Mouse (Mus musculus) stomach, postnatal 0 days (tissue): Measurements from ENCODE around the gene Msh3. TPM values are rescaled to one million over a fixed set of nuclear protein-coding genes. Genes with fewer than 3 reads are reported as not detected.
A peak's percentile ranks its signal among the peaks of the same experiment; 100 is the strongest.

Experiments
- ATAC-seq: fragments of 200-750 bp; cut with Nextera tagmentation; 2 replicates; pipeline ENCODE4 v1.8.0; 2017; ENCODE audit not compliant: low FRiP score, low TSS enrichment
- DNase-seq: peaks from one replicate; pipeline ENCODE4 v3.0.0-alpha.2; 2016; ENCODE audit warnings: low spot score
- H3K27ac ChIP-seq: fragments of 300-500 bp; sonication (generic); replicated peaks from 2 replicates; pipeline ENCODE4 v1.5.1; 2014; ENCODE audit warnings: mild to moderate bottlenecking, control low read depth
- H3K27me3 ChIP-seq: fragments of 300-500 bp; sonication (generic); 2 replicates; pipeline ENCODE4 v1.6.1; 2014; ENCODE audit warnings: low read length; ENCODE audit not compliant: control insufficient read depth, insufficient read depth
- H3K36me3 ChIP-seq: fragments of 300-500 bp; sonication (generic); 2 replicates; pipeline ENCODE4 v1.6.1; 2014; ENCODE audit warnings: low read length, mixed read lengths; ENCODE audit not compliant: control insufficient read depth, insufficient read depth
- H3K4me1 ChIP-seq: fragments of 300-500 bp; sonication (generic); replicated peaks from 2 replicates; pipeline ENCODE4 v1.6.1; 2014; ENCODE audit warnings: antibody characterized with exemption; ENCODE audit not compliant: control insufficient read depth, insufficient read depth
- H3K4me2 ChIP-seq: fragments of 300-500 bp; sonication (generic); replicated peaks from 2 replicates; pipeline ENCODE4 v1.6.1; 2014; ENCODE audit warnings: low read depth, mild to moderate bottlenecking, control low read depth, moderate library complexity
- H3K4me3 ChIP-seq: fragments of 300-500 bp; sonication (generic); 2 replicates; pipeline ENCODE4 v1.5.1; 2014; ENCODE audit warnings: low read depth, low read length, control low read depth
- H3K9ac ChIP-seq: fragments of 300-500 bp; sonication (generic); 2 replicates; pipeline ENCODE4 v1.6.1; 2014; ENCODE audit warnings: mild to moderate bottlenecking, low read length, control low read depth, mixed read lengths
- H3K9me3 ChIP-seq: fragments of 300-500 bp; sonication (generic); 2 replicates; pipeline ENCODE4 v1.6.1; 2016; ENCODE audit warnings: low read length; ENCODE audit not compliant: control insufficient read depth
- CTCF ChIP-seq: IDR thresholded peaks from 2 replicates; pipeline ENCODE4 v1.5.1; 2016; ENCODE audit warnings: antibody characterized with exemption, low read depth, mild to moderate bottlenecking, moderate library complexity
- EP300 ChIP-seq: optimal IDR thresholded peaks from 2 replicates; pipeline ENCODE3; 2016; ENCODE audit warnings: antibody characterized with exemption
- WGBS: fragments of 180-500 bp; shearing (Covaris S2); extraction: QIAGEN DNeasy Blood & Tissue Kit; methylation state at CpG from one replicate; pipeline ENCODE4 v1.1.7; 2014; 5-methylcytosine and 5-hydroxymethylcytosine counted together
- polyA plus RNA-seq: library from polyadenylated mRNA; unstranded; fragments of >200 nt; fragmentation: Nextera tagmentation; extraction: Ambion mirVana; gene quantifications from 2 replicates; pipeline ENCODE4 v1.2.1, GENCODE M21; 2015

Gene Msh3
- polyA plus RNA-seq, 1 experiment from 2014 or later: 8.3 TPM

- TF ChIP-seq CTCF (peak; percentile 27; the same call in 1 of the 2 replicates), EP300 (no peak)
- Histone ChIP-seq H3K9ac (no peak overlapping the region), H3K36me3 (peaks cover 3% of the 10 kb centered on the region; the same call in 1 of the 2 replicates), H3K9me3 (no peaks in the 10 kb centered on the region), H3K4me3 (no peak overlapping the region), H3K4me2 (no peak overlapping the region), H3K27me3 (no peaks in the 10 kb centered on the region), H3K27ac (no peak overlapping the region), H3K4me1 (no peaks in the 10 kb centered on the region)
- ATAC-seq: no peak
- no peak for DNase-seq
- WGBS: 75% methylated on average over 6 of the region's 6 CpGs
Observed at GRCm38 (mm10) chr13:92337773-92338462, 16.9 kb downstream of the Msh3 start.

- Histone ChIP-seq H3K9ac (no peak overlapping the region), H3K27me3 (no peaks in the 10 kb centered on the region), H3K27ac (no peak overlapping the region), H3K4me1 (no peaks in the 10 kb centered on the region), H3K9me3 (no peaks in the 10 kb centered on the region), H3K4me3 (no peak overlapping the region), H3K4me2 (no peak overlapping the region), H3K36me3 (peaks cover 3% of the 10 kb centered on the region; the same call in 1 of the 2 replicates)
- 86% methylated on average over 1 of the region's 1 CpGs for WGBS
- TF ChIP-seq CTCF: no peak
- no peak for TF ChIP-seq EP300
- no peak for ATAC-seq
- no peak for DNase-seq
Observed at GRCm38 (mm10) chr13:92336857-92337256, 17.9 kb downstream of the Msh3 start.

- 85% methylated on average over 15 of the region's 15 CpGs for WGBS
- Histone ChIP-seq H3K27ac (no peak overlapping the region), H3K9me3 (no peaks in the 10 kb centered on the region), H3K27me3 (no peaks in the 10 kb centered on the region), H3K9ac (no peak overlapping the region), H3K36me3 (0 out of 2 replicates have a peak, but pooled peaks cover 3% of the 10 kb centered on the region), H3K4me1 (no peaks in the 10 kb centered on the region), H3K4me2 (no peak overlapping the region), H3K4me3 (no peak overlapping the region)
- TF ChIP-seq CTCF (no peak), EP300 (no peak)
- no peak for ATAC-seq
- no peak for DNase-seq
Observed at GRCm38 (mm10) chr13:92332103-92332879, 22.5 kb downstream of the Msh3 start.

GRCm38 (mm10) chr13:92330621-92331020 lies 24.2 kb downstream of the Msh3 start:
- ATAC-seq: no peak
- H3K4me1 ChIP-seq: no peaks in the 10 kb centered on the region
- H3K36me3 ChIP-seq: 0 out of 2 replicates have a peak, but pooled peaks cover 3% of the 10 kb centered on the region
- H3K9ac ChIP-seq: no peak overlapping the region
- H3K27ac ChIP-seq: no peak overlapping the region
- 91% methylated on average over 3 of the region's 3 CpGs for WGBS
- TF ChIP-seq EP300 (no peak), CTCF (no peak)
- H3K9me3 ChIP-seq: no peaks in the 10 kb centered on the region
- no peak overlapping the region for H3K4me3 ChIP-seq
- no peak for DNase-seq
- no peaks in the 10 kb centered on the region for H3K27me3 ChIP-seq
- no peak overlapping the region for H3K4me2 ChIP-seq

GRCm38 (mm10) chr13:92328000-92328399 lies 26.8 kb downstream of the Msh3 start:
- no peaks in the 10 kb centered on the region for H3K27me3 ChIP-seq
- DNase-seq (no peak), ATAC-seq (no peak)
- no peak overlapping the region for H3K4me2 ChIP-seq
- TF ChIP-seq EP300: no peak
- no peak for TF ChIP-seq CTCF
- H3K27ac ChIP-seq: no peak overlapping the region
- H3K4me3 ChIP-seq: no peak overlapping the region
- H3K9ac ChIP-seq: no peak overlapping the region
- no peaks in the 10 kb centered on the region for H3K9me3 ChIP-seq
- WGBS: 84% methylated on average over 2 of the region's 2 CpGs
- H3K36me3 ChIP-seq: no peaks in the 10 kb centered on the region
- H3K4me1 ChIP-seq: no peaks in the 10 kb centered on the region

- TF ChIP-seq EP300 (no peak), CTCF (no peak)
- DNase-seq: no peak
Observed at GRCm38 (mm10) chr13:92326030-92326429, 28.8 kb downstream of the Msh3 start.

More at GRCm38 (mm10) chr13:92326030-92326429, 28.8 kb downstream of the Msh3 start:
- H3K27me3 ChIP-seq: no peaks in the 10 kb centered on the region
- no peaks in the 10 kb centered on the region for H3K4me1 ChIP-seq
- 68% methylated on average over 5 of the region's 5 CpGs for WGBS
- H3K9ac ChIP-seq: no peak overlapping the region
- no peak overlapping the region for H3K4me3 ChIP-seq
- no peak for ATAC-seq
- no peak overlapping the region for H3K27ac ChIP-seq
- H3K4me2 ChIP-seq: no peak overlapping the region
- H3K36me3 ChIP-seq: no peaks in the 10 kb centered on the region
- no peaks in the 10 kb centered on the region for H3K9me3 ChIP-seq
